Mouse (Mus musculus): ENCODE results near the gene Cyp2f2. TPM values are rescaled to one million over a fixed set of nuclear protein-coding genes. Genes with fewer than 3 reads are reported as not detected.

The Cyp2f2 gene
- polyA plus RNA-seq, 1 experiment from 2014 or later: not detected

- Histone ChIP-seq H3K36me3 (peaks cover 36% of the 10 kb centered on the region), H3K4me2 (replicated peaks) (peak overlapping the region; percentile 86), H3K27ac (peak overlapping the region; percentile 99), H3K27me3 (no peaks in the 10 kb centered on the region), H3K4me3 (replicated peaks) (peak overlapping the region; percentile 77), H3K4me1 (replicated peaks) (peaks cover 43% of the 10 kb centered on the region), H3K9me3 (no peaks in the 10 kb centered on the region), H3K9ac (replicated peaks) (peak overlapping the region; percentile 88)
- peak; percentile 2; the same call in 1 of the 2 replicates for ATAC-seq
- 76% methylated on average over 11 of the region's 11 CpGs for WGBS
Observed at GRCm38 (mm10) chr7:27167475-27168094, 47.9 kb downstream of the Cyp2f2 start.

GRCm38 (mm10) chr7:27168371-27168770 is 48.7 kb downstream of the Cyp2f2 start:
- H3K4me1 ChIP-seq (replicated peaks): peaks cover 35% of the 10 kb centered on the region
- no peak for ATAC-seq
- H3K27ac ChIP-seq: no peak overlapping the region
- H3K9me3 ChIP-seq: no peaks in the 10 kb centered on the region
- peaks cover 44% of the 10 kb centered on the region for H3K36me3 ChIP-seq
- H3K27me3 ChIP-seq: no peaks in the 10 kb centered on the region
- no peak overlapping the region for H3K4me2 ChIP-seq (replicated peaks)
- no peak overlapping the region for H3K9ac ChIP-seq (replicated peaks)
- no peak overlapping the region for H3K4me3 ChIP-seq (replicated peaks)
- 93% methylated on average over 5 of the region's 5 CpGs for WGBS

DNA sequence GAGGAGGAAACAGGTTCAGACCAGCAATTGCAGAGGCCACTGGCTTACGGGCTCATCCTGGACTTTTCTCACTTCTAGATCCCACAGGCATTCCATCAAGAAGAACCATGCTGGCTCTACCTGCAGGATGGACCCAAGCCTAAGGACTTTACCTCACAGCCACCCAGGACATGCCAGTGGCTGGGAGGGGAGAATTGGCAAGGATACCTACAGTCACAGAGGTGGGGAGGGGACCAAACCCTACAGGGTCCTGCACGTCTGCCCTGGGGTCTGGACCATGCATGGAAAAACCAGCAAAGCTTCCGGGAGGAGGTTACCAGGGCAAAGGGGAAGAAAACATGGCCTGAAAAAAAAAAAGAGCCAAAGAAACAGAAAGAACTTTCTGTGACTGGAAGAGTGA is 51.3 kb downstream of the Cyp2f2 start:
- peaks cover 49% of the 10 kb centered on the region for H3K36me3 ChIP-seq
- H3K4me3 ChIP-seq (replicated peaks): no peak overlapping the region
- no peaks in the 10 kb centered on the region for H3K9me3 ChIP-seq
- 94% methylated on average over 3 of the region's 3 CpGs for WGBS
- no peak overlapping the region for H3K4me2 ChIP-seq (replicated peaks)
- peaks cover 11% of the 10 kb centered on the region for H3K4me1 ChIP-seq (replicated peaks)
- no peaks in the 10 kb centered on the region for H3K27me3 ChIP-seq
- no peak overlapping the region for H3K27ac ChIP-seq
- no peak for ATAC-seq
- H3K9ac ChIP-seq (replicated peaks): no peak overlapping the region

DNA sequence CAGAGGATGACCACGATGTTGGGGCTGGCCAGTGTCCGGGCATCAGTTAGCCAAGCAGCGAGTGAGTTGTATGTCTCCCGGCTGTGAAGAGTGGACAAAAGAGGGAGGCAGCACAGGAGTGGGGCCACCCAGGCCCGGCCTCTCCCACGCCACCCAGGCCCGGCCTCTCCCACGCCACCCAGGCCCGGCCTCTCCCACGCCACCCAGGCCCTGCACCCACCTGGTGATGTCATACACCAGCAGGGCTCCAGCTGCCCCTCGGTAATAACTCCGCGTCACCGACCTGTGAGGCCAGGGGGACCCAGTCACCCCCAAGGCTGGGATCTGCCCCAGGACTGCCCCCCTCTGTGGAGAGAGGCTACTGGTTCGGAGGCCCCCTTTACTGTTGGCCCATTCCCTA is 54.8 kb downstream of the Cyp2f2 start:
- ATAC-seq: no peak
- H3K4me2 ChIP-seq (replicated peaks): no peak overlapping the region
- H3K36me3 ChIP-seq: peaks cover 46% of the 10 kb centered on the region
- 94% methylated on average over 15 of the region's 15 CpGs for WGBS
- no peaks in the 10 kb centered on the region for H3K9me3 ChIP-seq
- no peak overlapping the region for H3K27ac ChIP-seq
- H3K4me1 ChIP-seq (replicated peaks): peaks cover 9% of the 10 kb centered on the region
- no peak overlapping the region for H3K9ac ChIP-seq (replicated peaks)
- H3K27me3 ChIP-seq: no peaks in the 10 kb centered on the region
- H3K4me3 ChIP-seq (replicated peaks): no peak overlapping the region

DNA sequence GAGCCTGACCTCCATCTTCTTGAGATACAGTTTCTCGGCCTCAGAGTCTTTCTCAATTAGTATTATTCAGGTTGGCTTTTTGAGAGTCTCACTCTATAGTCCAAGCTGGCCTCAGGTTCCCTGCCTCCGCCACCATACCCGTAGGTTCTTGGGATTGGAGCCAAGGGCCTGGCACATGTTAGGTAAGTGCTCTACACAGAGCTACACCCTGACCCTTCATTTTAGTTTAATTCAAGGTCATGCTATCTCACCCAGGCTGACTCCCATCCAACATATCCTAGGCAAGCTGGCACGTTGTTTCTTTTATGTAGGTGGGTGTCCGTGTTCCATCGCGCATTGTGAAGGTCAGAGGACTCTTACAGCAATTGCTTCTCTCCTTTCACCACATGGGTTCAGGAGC is 55.2 kb downstream of the Cyp2f2 start:
- ATAC-seq: no peak
- H3K4me2 ChIP-seq (replicated peaks): no peak overlapping the region

GRCm38 (mm10) chr7:27177942-27178323 is 58.2 kb downstream of the Cyp2f2 start:
- peaks cover 21% of the 10 kb centered on the region for H3K4me1 ChIP-seq (replicated peaks)
- ATAC-seq: no peak; the same call in none of the 2 replicates

More for the DNA sequence above, 55.2 kb downstream of the Cyp2f2 start:
- Histone ChIP-seq H3K4me3 (replicated peaks) (no peak overlapping the region), H3K9me3 (no peaks in the 10 kb centered on the region), H3K27ac (no peak overlapping the region), H3K9ac (replicated peaks) (no peak overlapping the region), H3K27me3 (no peaks in the 10 kb centered on the region), H3K36me3 (peaks cover 46% of the 10 kb centered on the region), H3K4me1 (replicated peaks) (peaks cover 13% of the 10 kb centered on the region)
- 95% methylated on average over 7 of the region's 7 CpGs for WGBS

GRCm38 (mm10) chr7:27178324-27179216 is 58.9 kb downstream of the Cyp2f2 start, which contains the start of gene Rab4b:
Rab4b (minus strand) TSS chr7:27178896.
- peak within 1 kb of the TSS; percentile 92 for H3K27ac ChIP-seq
- no peaks in the 10 kb centered on the region for H3K9me3 ChIP-seq
- ATAC-seq: peak; percentile 97
- peaks cover 24% of the 10 kb centered on the region for H3K36me3 ChIP-seq
- H3K27me3 ChIP-seq: no peaks in the 10 kb centered on the region
- H3K4me1 ChIP-seq (replicated peaks): peaks cover 21% of the 10 kb centered on the region
- H3K9ac ChIP-seq (replicated peaks): peak within 1 kb of the TSS; percentile 61
- H3K4me3 ChIP-seq (replicated peaks): peak within 1 kb of the TSS; percentile 69
- H3K4me2 ChIP-seq (replicated peaks): peak within 1 kb of the TSS; percentile 54
- WGBS: under 1% methylated on average over 49 of the region's 53 CpGs

More at GRCm38 (mm10) chr7:27177942-27178323, 58.2 kb downstream of the Cyp2f2 start:
- Histone ChIP-seq H3K27ac (peak overlapping the region; percentile 92), H3K9ac (replicated peaks) (peak overlapping the region; percentile 61), H3K9me3 (no peaks in the 10 kb centered on the region), H3K36me3 (peaks cover 24% of the 10 kb centered on the region), H3K4me2 (replicated peaks) (peak overlapping the region; percentile 54), H3K4me3 (replicated peaks) (peak overlapping the region; percentile 69), H3K27me3 (no peaks in the 10 kb centered on the region)
- WGBS: 21% methylated on average over 4 of the region's 4 CpGs

GRCm38 (mm10) chr7:27179217-27179918 is 59.7 kb downstream of the Cyp2f2 start:
- peaks cover 21% of the 10 kb centered on the region for H3K4me1 ChIP-seq (replicated peaks)
- H3K27me3 ChIP-seq: no peaks in the 10 kb centered on the region
- 44% methylated on average over 16 of the region's 16 CpGs for WGBS
- H3K4me2 ChIP-seq (replicated peaks): peak overlapping the region; percentile 53
- H3K36me3 ChIP-seq: peaks cover 22% of the 10 kb centered on the region
- ATAC-seq: no peak
- H3K4me3 ChIP-seq (replicated peaks): peak overlapping the region; percentile 69
- peak overlapping the region; percentile 46; the same call in 1 of the 2 replicates for H3K9ac ChIP-seq (replicated peaks)
- H3K9me3 ChIP-seq: no peaks in the 10 kb centered on the region
- H3K27ac ChIP-seq: peak overlapping the region; percentile 88

DNA sequence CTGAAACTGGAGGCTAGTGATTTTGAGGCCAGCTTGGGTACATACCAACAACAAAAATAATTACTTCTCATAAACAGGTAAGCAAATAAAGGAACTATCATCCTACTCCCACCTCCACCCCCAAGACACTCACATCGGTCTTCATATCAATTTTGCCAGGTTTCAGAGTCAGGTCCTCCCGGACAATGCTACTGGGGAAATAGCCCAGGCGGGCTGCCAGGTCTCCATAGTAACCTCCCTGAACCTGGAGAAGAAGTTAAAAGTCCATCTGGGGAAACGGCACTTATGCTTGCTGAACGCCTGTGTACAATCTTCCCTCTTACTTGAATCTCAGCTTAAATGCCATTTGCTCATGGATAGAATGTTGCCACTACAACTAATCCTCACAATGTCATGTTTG is 60.3 kb downstream of the Cyp2f2 start:
- WGBS: 39% methylated on average over 5 of the region's 5 CpGs
- Histone ChIP-seq H3K27ac (peak overlapping the region; percentile 88), H3K4me1 (replicated peaks) (peaks cover 21% of the 10 kb centered on the region), H3K36me3 (peaks cover 22% of the 10 kb centered on the region), H3K9ac (replicated peaks) (no peak overlapping the region), H3K9me3 (no peaks in the 10 kb centered on the region), H3K4me2 (replicated peaks) (no peak overlapping the region), H3K27me3 (no peaks in the 10 kb centered on the region), H3K4me3 (replicated peaks) (no peak overlapping the region)
- no peak for ATAC-seq

GRCm38 (mm10) chr7:27180837-27181695 is 61.4 kb downstream of the Cyp2f2 start, which contains the start of the genes Gm21983 and Mia:
Gm21983 (minus strand) TSS chr7:27181086.
Mia (minus strand) TSS chr7:27181157.
- Histone ChIP-seq H3K4me3 (replicated peaks) (no peak within 1 kb of the TSS), H3K36me3 (peaks cover 31% of the 10 kb centered on the region), H3K27me3 (no peaks in the 10 kb centered on the region), H3K9ac (replicated peaks) (0 out of 2 replicates have a peak within 1 kb of the TSS, but pooled peaks have one; percentile 1), H3K4me2 (replicated peaks) (no peak within 1 kb of the TSS), H3K27ac (peak within 1 kb of the TSS; percentile 88), H3K4me1 (replicated peaks) (peaks cover 21% of the 10 kb centered on the region), H3K9me3 (no peaks in the 10 kb centered on the region)
- ATAC-seq: no peak
- whole genome bisulfite sequencing: 67% methylated on average over 14 of the region's 14 CpGs

GRCm38 (mm10) chr7:27182498-27182897 is 62.8 kb downstream of the Cyp2f2 start:
- 79% methylated on average over 1 of the region's 1 CpGs for WGBS
- ATAC-seq: no peak
- Histone ChIP-seq H3K27ac (no peak overlapping the region), H3K27me3 (no peaks in the 10 kb centered on the region), H3K9me3 (no peaks in the 10 kb centered on the region), H3K4me1 (replicated peaks) (peaks cover 21% of the 10 kb centered on the region), H3K9ac (replicated peaks) (no peak overlapping the region), H3K4me3 (replicated peaks) (no peak overlapping the region), H3K36me3 (peaks cover 45% of the 10 kb centered on the region), H3K4me2 (replicated peaks) (no peak overlapping the region)
